Mouse (Mus musculus) liver, embryonic 13.5 days (tissue): ENCODE data around the gene Adgrf5. TPM values are rescaled to one million over a fixed set of nuclear protein-coding genes. Genes with fewer than 3 reads are reported as not detected.
"Not testable (repeated sequence)": the region's sequence is repeated elsewhere in the genome, so short reads cannot be mapped to it uniquely, and the experiment has no call there.

Experiments used
- ATAC-seq: fragments of 200-750 bp; cut with Nextera tagmentation; 2 replicates; pipeline ENCODE4 v1.8.0; 2017; ENCODE audit warnings: low read depth, mild to moderate bottlenecking, moderate number of reproducible peaks, moderate library complexity
- DNase-seq: peaks from one replicate; pipeline ENCODE4 v3.0.0; 2022
- H3K27ac ChIP-seq: fragments of 300-500 bp; sonication (generic); 2 replicates; pipeline ENCODE4 v1.5.1; 2015; ENCODE audit warnings: moderate library complexity, mild to moderate bottlenecking, inconsistent platforms
- H3K27me3 ChIP-seq: fragments of 300-500 bp; sonication (generic); 2 replicates; pipeline ENCODE4 v1.6.1; 2015; ENCODE audit warnings: mild to moderate bottlenecking, inconsistent platforms
- H3K36me3 ChIP-seq: fragments of 300-500 bp; sonication (generic); 2 replicates; pipeline ENCODE4 v1.6.1; 2015; ENCODE audit warnings: mild to moderate bottlenecking, inconsistent platforms
- H3K4me1 ChIP-seq: fragments of 300-500 bp; sonication (generic); replicated peaks from 2 replicates; pipeline ENCODE4 v1.6.1; 2015; ENCODE audit warnings: inconsistent platforms
- H3K4me2 ChIP-seq: fragments of 300-500 bp; sonication (generic); 2 replicates; pipeline ENCODE4 v1.6.1; 2015; ENCODE audit warnings: inconsistent platforms, mild to moderate bottlenecking, moderate library complexity
- H3K4me3 ChIP-seq: fragments of 300-500 bp; sonication (generic); replicated peaks from 2 replicates; pipeline ENCODE4 v1.5.1; 2015; ENCODE audit warnings: mild to moderate bottlenecking, inconsistent platforms
- H3K9ac ChIP-seq: fragments of 300-500 bp; sonication (generic); 2 replicates; pipeline ENCODE4 v1.6.1; 2015; ENCODE audit warnings: mild to moderate bottlenecking, inconsistent platforms
- H3K9me3 ChIP-seq: fragments of 300-500 bp; sonication (generic); replicated peaks from 2 replicates; pipeline ENCODE4 v1.6.1; 2016; ENCODE audit warnings: inconsistent platforms
- WGBS: fragments of 180-500 bp; shearing (Covaris S2); methylation state at CpG from one replicate; pipeline ENCODE4 v1.1.7; 2015; ENCODE audit not compliant: insufficient replicate concordance; 5-methylcytosine and 5-hydroxymethylcytosine counted together
- polyA plus RNA-seq: library from polyadenylated mRNA; unstranded; fragments of >200 nt; fragmentation: Nextera tagmentation; extraction: Ambion mirVana; gene quantifications from 2 replicates; pipeline ENCODE4 v1.2.1, GENCODE M21; 2015

Adgrf5 gene
- polyA plus RNA-seq, 1 experiment from 2014 or later, result 2.3 TPM

GRCm38 (mm10) chr17:43346499-43346898, 13.8 kb upstream of the Adgrf5 start:
- not testable (repeated sequence) for H3K27me3 ChIP-seq, H3K36me3 ChIP-seq, DNase-seq, H3K27ac ChIP-seq, H3K4me3 ChIP-seq, H3K9me3 ChIP-seq, H3K4me2 ChIP-seq, H3K9ac ChIP-seq, H3K4me1 ChIP-seq, ATAC-seq
- 77% methylated on average over 2 of the region's 2 CpGs for WGBS

DNA sequence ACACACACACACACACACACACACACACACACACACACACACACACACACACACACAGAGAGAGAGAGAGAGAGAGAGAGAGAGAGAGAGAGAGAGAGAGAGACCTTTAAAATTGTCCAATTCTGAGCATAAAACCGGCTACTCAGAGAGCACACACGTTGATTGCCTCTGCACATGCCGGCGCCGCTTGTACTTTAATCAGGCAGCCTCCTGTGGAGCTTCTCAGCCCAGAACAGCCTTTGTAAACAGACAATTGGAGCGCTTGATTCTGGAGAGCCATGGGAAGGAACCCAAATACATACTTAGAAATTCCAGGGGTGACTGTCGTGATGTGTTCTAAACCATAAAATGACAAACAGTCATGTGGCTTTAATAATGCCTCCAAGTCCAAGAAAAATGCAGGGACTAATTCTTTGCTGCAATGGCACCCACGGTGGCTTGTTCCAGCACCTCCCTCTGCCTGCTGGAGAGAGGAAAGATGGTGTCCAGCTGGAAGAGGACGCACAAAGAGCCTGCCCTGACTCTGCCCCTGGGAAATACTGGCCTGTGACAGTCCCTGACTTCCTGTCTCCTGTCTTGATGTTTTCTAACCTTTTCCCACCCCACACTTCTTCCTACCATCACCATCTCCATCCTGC, 2.2 kb upstream of the Adgrf5 start:
- 27% methylated on average over 9 of the region's 9 CpGs for WGBS
- H3K9ac ChIP-seq, result no peak overlapping the region
- DNase-seq, result no peak
- H3K4me2 ChIP-seq, result no peak overlapping the region
- ATAC-seq, result no peak
- H3K9me3 ChIP-seq, result no peaks in the 10 kb centered on the region
- H3K27me3 ChIP-seq, result peaks cover 49% of the 10 kb centered on the region
- H3K4me3 ChIP-seq, result no peak overlapping the region
- no peaks in the 10 kb centered on the region for H3K36me3 ChIP-seq
- H3K4me1 ChIP-seq, result peaks cover 6% of the 10 kb centered on the region; the same call in 1 of the 2 replicates
- no peak overlapping the region for H3K27ac ChIP-seq

- ATAC-seq, result no peak
- no peak overlapping the region for H3K27ac ChIP-seq
These were observed 770 bp downstream of the Adgrf5 start for GRCm38 (mm10) chr17:43361021-43361420.

DNA sequence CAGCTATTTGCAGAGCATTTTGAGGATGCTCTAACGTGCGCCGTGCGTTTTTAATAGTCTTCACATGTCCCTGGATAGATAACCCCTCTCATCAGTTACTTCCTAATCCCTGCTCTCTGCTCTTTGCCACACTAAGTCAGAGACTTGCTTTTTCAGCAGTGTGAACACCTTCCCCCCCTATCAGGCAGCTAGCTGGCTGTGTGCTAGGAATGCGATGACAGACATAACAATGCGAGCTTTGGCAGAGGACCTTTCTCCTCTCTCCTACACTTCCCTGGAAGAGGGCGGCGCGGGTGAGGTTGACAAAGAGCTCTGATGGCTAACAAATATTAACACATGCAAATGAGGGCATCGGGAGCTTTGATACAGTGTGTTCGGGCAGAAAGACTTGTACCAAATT, 2.1 kb downstream of the Adgrf5 start:
- no peaks in the 10 kb centered on the region for H3K36me3 ChIP-seq
- peaks cover 6% of the 10 kb centered on the region; the same call in 1 of the 2 replicates for H3K4me1 ChIP-seq
- H3K27ac ChIP-seq, result no peak overlapping the region
- 54% methylated on average over 11 of the region's 11 CpGs for WGBS
- no peak overlapping the region for H3K4me2 ChIP-seq
- peaks cover 77% of the 10 kb centered on the region for H3K27me3 ChIP-seq
- H3K4me3 ChIP-seq, result no peak overlapping the region
- no peaks in the 10 kb centered on the region for H3K9me3 ChIP-seq
- no peak for ATAC-seq
- DNase-seq, result no peak
- H3K9ac ChIP-seq, result no peak overlapping the region

More at GRCm38 (mm10) chr17:43361021-43361420, 770 bp downstream of the Adgrf5 start:
- H3K4me3 ChIP-seq, result peak overlapping the region; percentile 30; the same call in 1 of the 2 replicates
- peaks cover 6% of the 10 kb centered on the region; the same call in 1 of the 2 replicates for H3K4me1 ChIP-seq
- H3K9me3 ChIP-seq, result no peaks in the 10 kb centered on the region
- WGBS, result 36% methylated on average over 11 of the region's 11 CpGs
- H3K27me3 ChIP-seq, result peaks cover 75% of the 10 kb centered on the region
- no peaks in the 10 kb centered on the region for H3K36me3 ChIP-seq
- DNase-seq, result no peak
- 0 out of 2 replicates have a peak overlapping the region, but pooled peaks have one; percentile 3 for H3K4me2 ChIP-seq
- H3K9ac ChIP-seq, result no peak overlapping the region

- Histone ChIP-seq H3K9ac (no peak overlapping the region), H3K27me3 (peaks cover 76% of the 10 kb centered on the region), H3K36me3 (no peaks in the 10 kb centered on the region), H3K4me1 (peaks cover 6% of the 10 kb centered on the region; the same call in 1 of the 2 replicates), H3K27ac (no peak overlapping the region), H3K9me3 (no peaks in the 10 kb centered on the region), H3K4me3 (no peak overlapping the region), H3K4me2 (no peak overlapping the region)
- DNase-seq, result no peak
- WGBS, result 55% methylated on average over 6 of the region's 6 CpGs
- no peak for ATAC-seq
These were observed 2.6 kb downstream of the Adgrf5 start for GRCm38 (mm10) chr17:43362881-43363280.

GRCm38 (mm10) chr17:43363921-43364320, 3.7 kb downstream of the Adgrf5 start:
- H3K27me3 ChIP-seq, result peaks cover 66% of the 10 kb centered on the region
- no peak for DNase-seq
- no peak overlapping the region for H3K4me2 ChIP-seq
- H3K4me3 ChIP-seq, result no peak overlapping the region
- 35% methylated on average over 6 of the region's 6 CpGs for whole genome bisulfite sequencing
- H3K36me3 ChIP-seq, result no peaks in the 10 kb centered on the region
- no peak overlapping the region for H3K9ac ChIP-seq
- no peaks in the 10 kb centered on the region for H3K9me3 ChIP-seq
- no peak overlapping the region for H3K27ac ChIP-seq
- H3K4me1 ChIP-seq, result peaks cover 3% of the 10 kb centered on the region; the same call in 1 of the 2 replicates
- no peak for ATAC-seq

DNA sequence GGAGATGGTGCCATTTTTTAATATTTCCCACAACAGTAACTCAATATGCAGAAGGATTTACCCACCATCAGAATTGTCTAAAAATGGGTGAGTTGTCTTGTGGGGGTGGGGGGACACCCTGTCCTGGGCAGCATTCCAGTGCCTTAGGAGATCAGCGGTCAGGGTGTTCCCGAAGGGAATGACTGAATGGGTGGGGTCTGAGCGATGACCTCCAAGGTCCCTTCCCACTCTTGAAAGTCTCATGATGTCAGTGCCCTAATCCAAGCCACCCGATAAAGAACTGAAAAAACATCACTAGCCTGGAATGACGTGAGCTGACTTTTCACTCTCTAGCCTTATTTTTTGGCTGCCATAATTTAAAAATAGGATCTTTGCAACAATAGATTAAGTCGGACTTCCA, 5.0 kb downstream of the Adgrf5 start:
- H3K27me3 ChIP-seq, result peaks cover 53% of the 10 kb centered on the region
- no peaks in the 10 kb centered on the region for H3K36me3 ChIP-seq
- 72% methylated on average over 6 of the region's 6 CpGs for WGBS
- ATAC-seq (no peak), DNase-seq (no peak)
- H3K4me2 ChIP-seq, result no peak overlapping the region
- H3K4me3 ChIP-seq, result no peak overlapping the region
- H3K4me1 ChIP-seq, result peaks cover 1% of the 10 kb centered on the region; the same call in 1 of the 2 replicates
- no peaks in the 10 kb centered on the region for H3K9me3 ChIP-seq
- no peak overlapping the region for H3K9ac ChIP-seq
- no peak overlapping the region for H3K27ac ChIP-seq

- DNase-seq (no peak), ATAC-seq (no peak)
- H3K4me1 ChIP-seq, result no peaks in the 10 kb centered on the region; the same call in 1 of the 2 replicates
- no peaks in the 10 kb centered on the region for H3K36me3 ChIP-seq
- H3K4me2 ChIP-seq, result no peak overlapping the region
- no peak overlapping the region for H3K4me3 ChIP-seq
- peaks cover 41% of the 10 kb centered on the region for H3K27me3 ChIP-seq
- H3K9me3 ChIP-seq, result no peaks in the 10 kb centered on the region
- no peak overlapping the region for H3K9ac ChIP-seq
- no peak overlapping the region for H3K27ac ChIP-seq
- WGBS, result 34% methylated on average over 9 of the region's 9 CpGs
These were observed 6.2 kb downstream of the Adgrf5 start for GRCm38 (mm10) chr17:43366486-43366885.

GRCm38 (mm10) chr17:43368171-43368576, 7.9 kb downstream of the Adgrf5 start:
- DNase-seq (no peak), ATAC-seq (no peak)
- Histone ChIP-seq H3K4me3 (no peak overlapping the region), H3K9ac (no peak overlapping the region), H3K4me1 (no peaks in the 10 kb centered on the region; the same call in 1 of the 2 replicates), H3K36me3 (no peaks in the 10 kb centered on the region), H3K27ac (no peak overlapping the region), H3K27me3 (peaks cover 26% of the 10 kb centered on the region), H3K9me3 (no peaks in the 10 kb centered on the region), H3K4me2 (no peak overlapping the region)
- 42% methylated on average over 5 of the region's 5 CpGs for WGBS

- no peak for ATAC-seq
These were observed 12.4 kb downstream of the Adgrf5 start for GRCm38 (mm10) chr17:43372604-43373003.

GRCm38 (mm10) chr17:43374020-43374419, 13.8 kb downstream of the Adgrf5 start:
- Histone ChIP-seq H3K27me3 (no peaks in the 10 kb centered on the region), H3K4me3 (no peak overlapping the region), H3K9me3 (no peaks in the 10 kb centered on the region), H3K4me2 (no peak overlapping the region), H3K9ac (no peak overlapping the region), H3K27ac (no peak overlapping the region), H3K36me3 (no peaks in the 10 kb centered on the region), H3K4me1 (peaks cover 7% of the 10 kb centered on the region; the same call in 1 of the 2 replicates)
- WGBS, result 13% methylated on average over 4 of the region's 4 CpGs
- ATAC-seq, result no peak
- DNase-seq, result no peak

More at GRCm38 (mm10) chr17:43372604-43373003, 12.4 kb downstream of the Adgrf5 start:
- Histone ChIP-seq H3K27ac (no peak overlapping the region), H3K27me3 (no peaks in the 10 kb centered on the region), H3K4me2 (no peak overlapping the region), H3K9me3 (no peaks in the 10 kb centered on the region), H3K36me3 (no peaks in the 10 kb centered on the region), H3K9ac (no peak overlapping the region), H3K4me1 (peaks cover 7% of the 10 kb centered on the region; the same call in 1 of the 2 replicates), H3K4me3 (no peak overlapping the region)
- DNase-seq, result no peak
- 57% methylated on average over 4 of the region's 4 CpGs for WGBS

DNA sequence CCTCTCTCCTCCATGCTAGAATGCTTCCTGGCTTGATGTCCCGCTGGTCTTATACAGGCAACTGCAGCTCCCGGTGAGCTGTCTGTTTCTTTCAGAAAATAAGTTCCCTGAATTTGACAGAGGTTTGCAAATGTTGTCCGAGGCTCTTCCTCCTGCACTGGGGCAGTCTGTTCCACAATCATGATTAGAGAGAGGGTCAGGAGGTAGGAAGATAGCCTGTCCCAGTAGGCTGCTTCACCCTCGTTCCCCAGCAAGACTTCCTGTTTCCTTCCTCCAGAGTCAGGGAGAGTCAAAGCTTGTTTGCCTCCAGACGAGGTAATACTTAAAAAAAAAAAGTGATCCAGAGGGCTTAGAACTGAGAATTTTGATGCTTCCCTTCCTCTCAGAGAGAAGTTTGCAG, 16.3 kb downstream of the Adgrf5 start:
- no peaks in the 10 kb centered on the region for H3K9me3 ChIP-seq
- peaks cover 7% of the 10 kb centered on the region; the same call in 1 of the 2 replicates for H3K4me1 ChIP-seq
- DNase-seq (no peak), ATAC-seq (no peak; the same call in 1 of the 2 replicates)
- no peak overlapping the region for H3K4me3 ChIP-seq
- H3K27me3 ChIP-seq, result no peaks in the 10 kb centered on the region
- H3K36me3 ChIP-seq, result no peaks in the 10 kb centered on the region
- H3K4me2 ChIP-seq, result no peak overlapping the region
- H3K27ac ChIP-seq, result no peak overlapping the region
- no peak overlapping the region for H3K9ac ChIP-seq
- 13% methylated on average over 5 of the region's 5 CpGs for WGBS
